Mouse (Mus musculus) hindbrain, embryonic 12.5 days (tissue): ENCODE data around the gene Grip2. TPM values are rescaled to one million over a fixed set of nuclear protein-coding genes. Genes with fewer than 3 reads are reported as not detected.

ENCODE experiments used
- ATAC-seq: fragments of 200-750 bp; cut with Nextera tagmentation; 2 replicates; pipeline ENCODE4 v1.8.0; 2017; ENCODE audit warnings: moderate TSS enrichment; ENCODE audit not compliant: low FRiP score
- H3K27ac ChIP-seq: fragments of 300-500 bp; sonication (generic); 2 replicates; pipeline ENCODE4 v1.5.1; 2016; ENCODE audit warnings: mild to moderate bottlenecking
- H3K27me3 ChIP-seq: fragments of 300-500 bp; sonication (generic); 2 replicates; pipeline ENCODE4 v1.6.1; 2016; ENCODE audit warnings: mild to moderate bottlenecking
- H3K36me3 ChIP-seq: fragments of 300-500 bp; sonication (generic); 2 replicates; pipeline ENCODE4 v1.6.1; 2016; ENCODE audit warnings: mild to moderate bottlenecking
- H3K4me1 ChIP-seq: fragments of 300-500 bp; sonication (generic); 2 replicates; pipeline ENCODE4 v1.6.1; 2016
- H3K4me2 ChIP-seq: fragments of 300-500 bp; sonication (generic); replicated peaks from 2 replicates; pipeline ENCODE4 v1.6.1; 2016; ENCODE audit warnings: mild to moderate bottlenecking
- H3K4me3 ChIP-seq: fragments of 300-500 bp; sonication (generic); 2 replicates; pipeline ENCODE4 v1.5.1; 2016; ENCODE audit warnings: mild to moderate bottlenecking
- H3K9ac ChIP-seq: fragments of 300-500 bp; sonication (generic); 2 replicates; pipeline ENCODE4 v1.6.1; 2016; ENCODE audit warnings: mild to moderate bottlenecking, moderate library complexity
- H3K9me3 ChIP-seq: fragments of 300-500 bp; sonication (generic); replicated peaks from 2 replicates; pipeline ENCODE4 v1.6.1; 2016; ENCODE audit warnings: mild to moderate bottlenecking
- WGBS: fragments of 180-500 bp; shearing (Covaris S2); methylation state at CpG from one replicate; pipeline ENCODE4 v1.1.7; 2016; 5-methylcytosine and 5-hydroxymethylcytosine counted together
- polyA plus RNA-seq: library from polyadenylated mRNA; unstranded; fragments of >200 nt; fragmentation: Nextera tagmentation; extraction: Ambion mirVana; gene quantifications from 2 replicates; pipeline ENCODE4 v1.2.1, GENCODE M21; 2016

Grip2 gene
- polyA plus RNA-seq, 1 experiment from 2014 or later, result 2.7 TPM

DNA sequence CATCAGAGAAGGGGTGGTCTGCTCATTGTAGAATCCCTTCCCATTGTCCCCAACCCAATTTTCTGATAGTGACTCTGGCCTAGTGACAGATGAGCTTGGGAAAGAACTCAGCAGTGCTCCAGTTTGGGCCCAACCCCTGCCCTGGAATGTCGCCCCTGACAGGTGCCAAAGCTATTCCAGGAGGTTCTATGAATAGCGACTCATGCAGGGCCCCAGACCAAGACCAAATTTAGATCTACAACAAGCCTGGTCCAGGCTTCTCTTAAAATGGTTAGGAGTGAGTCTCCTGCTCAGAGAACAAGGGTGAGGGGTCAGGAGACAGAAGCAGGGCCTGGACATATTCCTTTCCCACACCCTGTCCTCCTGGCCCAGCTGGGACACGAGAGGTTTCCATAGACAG lies 42.0 kb downstream of the Grip2 start:
- no peaks in the 10 kb centered on the region for H3K9me3 ChIP-seq
- no peak overlapping the region for H3K4me3 ChIP-seq
- H3K27ac ChIP-seq, result no peak overlapping the region
- no peaks in the 10 kb centered on the region for H3K4me1 ChIP-seq
- 92% methylated on average over 3 of the region's 3 CpGs for WGBS
- H3K36me3 ChIP-seq, result no peaks in the 10 kb centered on the region
- H3K4me2 ChIP-seq, result no peak overlapping the region
- no peak overlapping the region for H3K9ac ChIP-seq
- H3K27me3 ChIP-seq, result no peaks in the 10 kb centered on the region
- ATAC-seq, result no peak

GRCm38 (mm10) chr6:91779206-91779605 lies 47.8 kb downstream of the Grip2 start:
- H3K36me3 ChIP-seq, result no peaks in the 10 kb centered on the region
- no peak overlapping the region for H3K4me3 ChIP-seq
- no peak overlapping the region for H3K4me2 ChIP-seq
- H3K9ac ChIP-seq, result no peak overlapping the region
- WGBS, result 69% methylated on average over 9 of the region's 9 CpGs
- no peaks in the 10 kb centered on the region for H3K4me1 ChIP-seq
- no peaks in the 10 kb centered on the region for H3K9me3 ChIP-seq
- peaks cover 5% of the 10 kb centered on the region; the same call in 1 of the 2 replicates for H3K27me3 ChIP-seq
- ATAC-seq, result no peak
- no peak overlapping the region for H3K27ac ChIP-seq

DNA sequence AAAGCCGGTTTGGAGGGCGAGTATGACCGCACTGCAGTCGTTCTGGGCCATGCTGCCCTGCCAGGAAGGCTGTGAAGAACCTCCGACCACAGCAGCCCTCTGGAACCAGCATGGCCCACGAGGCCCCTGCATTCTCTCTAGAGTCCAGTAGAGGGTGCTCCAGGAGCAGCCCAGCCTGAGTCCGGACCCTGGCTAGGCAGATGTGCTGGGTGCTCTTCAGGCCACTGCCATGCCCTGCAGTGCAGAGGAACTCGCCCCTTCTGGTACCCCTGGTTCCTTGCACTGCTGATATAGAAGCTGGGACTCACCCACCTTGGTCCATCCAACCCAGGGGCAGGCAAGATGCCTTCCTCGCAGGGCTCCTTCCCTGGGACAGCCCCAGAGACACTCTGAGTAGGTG lies 50.5 kb downstream of the Grip2 start:
- 15% methylated on average over 9 of the region's 9 CpGs for WGBS
- Histone ChIP-seq H3K9me3 (no peaks in the 10 kb centered on the region), H3K9ac (peak overlapping the region; percentile 8; the same call in 1 of the 2 replicates), H3K36me3 (no peaks in the 10 kb centered on the region), H3K4me2 (no peak overlapping the region), H3K27me3 (peaks cover 5% of the 10 kb centered on the region; the same call in 1 of the 2 replicates), H3K27ac (no peak overlapping the region), H3K4me3 (no peak overlapping the region), H3K4me1 (no peaks in the 10 kb centered on the region)
- peak; percentile 72 for ATAC-seq

DNA sequence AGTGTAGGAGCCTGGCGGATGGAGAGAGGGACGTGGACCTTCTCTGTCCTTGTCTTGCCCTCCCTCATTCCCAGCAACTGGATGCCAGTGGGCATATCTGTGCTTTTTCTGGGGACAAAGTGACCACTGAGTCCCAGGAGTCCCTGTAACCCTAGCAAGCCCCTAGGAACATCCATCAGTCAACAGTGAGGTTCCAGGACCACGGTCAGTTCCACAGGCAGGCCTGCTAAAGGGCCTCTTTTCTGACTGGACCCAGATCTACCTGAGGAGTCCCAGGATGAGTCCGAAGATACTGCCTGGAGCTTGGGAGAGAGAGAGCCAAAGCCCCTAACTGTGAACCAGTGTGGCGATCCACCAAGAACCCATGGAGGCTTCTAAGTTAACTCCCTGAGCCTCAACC lies 53.1 kb downstream of the Grip2 start:
- Histone ChIP-seq H3K27me3 (peaks cover 5% of the 10 kb centered on the region; the same call in 1 of the 2 replicates), H3K9me3 (peaks cover 5% of the 10 kb centered on the region), H3K27ac (no peak overlapping the region), H3K4me3 (no peak overlapping the region), H3K4me2 (no peak overlapping the region), H3K36me3 (no peaks in the 10 kb centered on the region), H3K9ac (no peak overlapping the region), H3K4me1 (no peaks in the 10 kb centered on the region)
- no peak for ATAC-seq
- 78% methylated on average over 5 of the region's 5 CpGs for WGBS

DNA sequence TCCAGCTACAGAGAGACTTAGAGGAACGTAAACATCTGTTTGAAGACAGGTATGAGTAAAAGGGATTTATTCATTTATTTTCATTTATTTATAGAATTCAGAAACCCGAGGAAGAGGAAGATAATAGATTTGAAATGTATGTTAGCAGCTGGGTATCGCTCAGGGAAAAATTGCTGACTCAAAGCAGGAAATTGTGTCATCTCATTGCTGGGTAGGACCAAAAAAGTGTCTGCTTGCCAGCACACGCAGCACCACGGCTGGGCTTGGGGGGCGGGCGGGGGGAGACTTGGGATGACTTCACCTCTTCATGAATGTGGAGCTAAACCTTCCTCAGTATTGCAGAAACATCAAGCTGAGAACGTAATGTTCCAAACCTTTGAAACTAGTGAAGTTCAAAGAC lies 59.5 kb downstream of the Grip2 start:
- ATAC-seq, result no peak
- no peaks in the 10 kb centered on the region for H3K4me1 ChIP-seq
- peaks cover 5% of the 10 kb centered on the region for H3K9me3 ChIP-seq
- no peak overlapping the region for H3K9ac ChIP-seq
- H3K4me2 ChIP-seq, result no peak overlapping the region
- H3K36me3 ChIP-seq, result no peaks in the 10 kb centered on the region
- H3K27me3 ChIP-seq, result no peaks in the 10 kb centered on the region
- 89% methylated on average over 8 of the region's 8 CpGs for WGBS
- no peak overlapping the region for H3K27ac ChIP-seq
- no peak overlapping the region for H3K4me3 ChIP-seq

DNA sequence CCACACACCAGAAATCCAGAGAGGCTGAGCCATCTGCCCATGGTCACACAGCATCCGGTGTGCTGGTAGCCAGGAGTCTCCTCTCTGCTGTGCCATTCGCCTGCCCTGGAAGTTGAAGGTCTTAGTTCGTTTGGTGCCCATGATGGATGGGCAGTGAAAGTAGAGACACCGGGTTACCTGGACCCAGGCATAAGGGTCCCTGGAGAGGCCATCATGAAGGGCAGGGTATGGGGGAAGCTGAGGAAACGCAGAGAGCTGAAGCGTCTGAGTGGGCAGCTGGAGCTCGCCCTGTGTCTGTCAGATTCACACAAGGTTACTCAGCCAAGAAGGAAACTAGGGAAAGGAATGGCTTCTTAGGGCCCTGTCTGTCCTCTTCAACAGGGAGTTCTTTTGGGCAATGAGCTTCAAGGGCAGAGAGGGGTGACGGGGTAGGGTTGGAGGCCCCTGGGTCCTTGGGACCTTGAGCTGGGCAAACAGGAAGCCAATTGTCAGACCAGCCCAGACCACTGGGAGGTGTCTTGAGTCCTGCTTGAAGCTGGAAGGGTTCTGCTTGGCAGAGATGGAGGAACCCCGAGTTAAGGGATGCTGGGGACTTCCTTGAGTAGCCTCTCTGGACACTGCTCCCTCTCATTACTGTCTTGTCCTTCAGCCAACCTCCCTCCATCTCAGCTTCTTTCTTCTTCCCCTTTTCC lies 64.9 kb downstream of the Grip2 start:
- Histone ChIP-seq H3K36me3 (peaks cover 23% of the 10 kb centered on the region), H3K4me1 (no peaks in the 10 kb centered on the region), H3K27me3 (no peaks in the 10 kb centered on the region), H3K4me2 (no peak overlapping the region), H3K4me3 (no peak overlapping the region), H3K27ac (no peak overlapping the region), H3K9me3 (no peaks in the 10 kb centered on the region), H3K9ac (no peak overlapping the region)
- no peak for ATAC-seq
- 85% methylated on average over 9 of the region's 9 CpGs for WGBS

DNA sequence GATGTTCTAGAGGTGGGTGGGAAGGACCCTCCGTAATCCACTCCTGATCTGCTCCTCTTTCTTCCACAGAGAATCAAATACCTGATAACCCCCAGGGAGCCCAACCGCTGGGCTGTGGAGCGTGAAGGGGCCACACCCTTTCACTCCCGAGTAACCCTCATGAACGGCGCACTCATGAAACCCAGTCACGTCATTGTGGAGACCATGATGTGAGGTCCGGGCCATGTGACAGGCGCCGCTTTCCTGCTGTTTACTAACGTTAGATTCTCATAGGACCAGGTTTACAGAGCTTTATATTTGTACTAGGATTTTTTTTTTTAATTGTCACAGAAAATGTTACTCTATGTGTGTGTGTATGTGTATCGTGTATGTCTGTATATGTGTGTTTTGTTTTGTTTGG lies 72.2 kb downstream of the Grip2 start:
- no peak for ATAC-seq
- H3K9ac ChIP-seq, result no peak overlapping the region
- no peaks in the 10 kb centered on the region for H3K9me3 ChIP-seq
- H3K4me2 ChIP-seq, result no peak overlapping the region
- no peak overlapping the region for H3K4me3 ChIP-seq
- H3K27me3 ChIP-seq, result no peaks in the 10 kb centered on the region
- no peaks in the 10 kb centered on the region for H3K4me1 ChIP-seq
- 84% methylated on average over 12 of the region's 12 CpGs for WGBS
- H3K36me3 ChIP-seq, result peaks cover 67% of the 10 kb centered on the region
- no peak overlapping the region for H3K27ac ChIP-seq

GRCm38 (mm10) chr6:91754098-91754497 lies 73.0 kb downstream of the Grip2 start:
- ATAC-seq, result no peak
- Histone ChIP-seq H3K4me1 (no peaks in the 10 kb centered on the region), H3K4me3 (no peak overlapping the region), H3K9me3 (no peaks in the 10 kb centered on the region), H3K9ac (no peak overlapping the region), H3K27me3 (no peaks in the 10 kb centered on the region), H3K36me3 (peaks cover 69% of the 10 kb centered on the region), H3K4me2 (no peak overlapping the region), H3K27ac (no peak overlapping the region)
- WGBS, result 52% methylated on average over 6 of the region's 6 CpGs

DNA sequence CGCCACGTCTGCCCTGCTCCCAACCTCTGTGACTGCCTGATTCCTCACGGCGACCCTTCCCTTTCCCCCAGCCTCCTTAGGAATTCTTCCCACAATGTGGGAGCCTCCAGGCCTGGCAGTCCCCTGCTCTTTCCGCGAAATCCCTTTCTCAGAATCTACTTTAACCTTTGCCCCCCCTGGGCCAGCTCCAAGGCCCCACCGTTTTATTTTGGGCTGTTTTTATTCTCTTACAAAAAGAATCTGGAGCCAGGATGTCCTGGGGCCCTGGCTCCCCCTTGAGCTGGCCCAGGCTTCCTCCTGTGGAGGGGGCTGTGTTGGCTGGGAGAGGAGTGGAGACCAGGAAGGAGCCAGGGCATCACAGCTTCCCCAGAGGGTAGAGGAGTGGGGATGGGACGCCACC lies 74.2 kb downstream of the Grip2 start:
- ATAC-seq, result no peak
- WGBS, result 66% methylated on average over 8 of the region's 8 CpGs

GRCm38 (mm10) chr6:91750976-91751375 lies 76.1 kb downstream of the Grip2 start:
- 66% methylated on average over 3 of the region's 3 CpGs for WGBS

More for the DNA sequence above, 74.2 kb downstream of the Grip2 start:
- Histone ChIP-seq H3K4me3 (no peak overlapping the region), H3K27me3 (no peaks in the 10 kb centered on the region), H3K4me2 (no peak overlapping the region), H3K4me1 (no peaks in the 10 kb centered on the region), H3K9me3 (peaks cover 3% of the 10 kb centered on the region; the same call in 1 of the 2 replicates), H3K36me3 (peaks cover 75% of the 10 kb centered on the region), H3K9ac (no peak overlapping the region), H3K27ac (no peak overlapping the region)

GRCm38 (mm10) chr6:91746776-91747175 lies 80.3 kb downstream of the Grip2 start:
- ATAC-seq, result no peak
- Histone ChIP-seq H3K36me3 (peaks cover 84% of the 10 kb centered on the region), H3K4me3 (no peak overlapping the region), H3K27ac (no peak overlapping the region), H3K27me3 (no peaks in the 10 kb centered on the region), H3K4me1 (no peaks in the 10 kb centered on the region), H3K9me3 (peaks cover 3% of the 10 kb centered on the region; the same call in 1 of the 2 replicates), H3K9ac (no peak overlapping the region), H3K4me2 (no peak overlapping the region)
- WGBS, result 65% methylated on average over 5 of the region's 5 CpGs

More at GRCm38 (mm10) chr6:91750976-91751375, 76.1 kb downstream of the Grip2 start:
- H3K27me3 ChIP-seq, result no peaks in the 10 kb centered on the region
- no peak; the same call in 1 of the 2 replicates for ATAC-seq
- no peak overlapping the region for H3K4me2 ChIP-seq
- peaks cover 79% of the 10 kb centered on the region for H3K36me3 ChIP-seq
- H3K4me1 ChIP-seq, result no peaks in the 10 kb centered on the region
- no peak overlapping the region for H3K9ac ChIP-seq
- H3K9me3 ChIP-seq, result peaks cover 3% of the 10 kb centered on the region; the same call in 1 of the 2 replicates
- no peak overlapping the region for H3K4me3 ChIP-seq
- no peak overlapping the region for H3K27ac ChIP-seq

DNA sequence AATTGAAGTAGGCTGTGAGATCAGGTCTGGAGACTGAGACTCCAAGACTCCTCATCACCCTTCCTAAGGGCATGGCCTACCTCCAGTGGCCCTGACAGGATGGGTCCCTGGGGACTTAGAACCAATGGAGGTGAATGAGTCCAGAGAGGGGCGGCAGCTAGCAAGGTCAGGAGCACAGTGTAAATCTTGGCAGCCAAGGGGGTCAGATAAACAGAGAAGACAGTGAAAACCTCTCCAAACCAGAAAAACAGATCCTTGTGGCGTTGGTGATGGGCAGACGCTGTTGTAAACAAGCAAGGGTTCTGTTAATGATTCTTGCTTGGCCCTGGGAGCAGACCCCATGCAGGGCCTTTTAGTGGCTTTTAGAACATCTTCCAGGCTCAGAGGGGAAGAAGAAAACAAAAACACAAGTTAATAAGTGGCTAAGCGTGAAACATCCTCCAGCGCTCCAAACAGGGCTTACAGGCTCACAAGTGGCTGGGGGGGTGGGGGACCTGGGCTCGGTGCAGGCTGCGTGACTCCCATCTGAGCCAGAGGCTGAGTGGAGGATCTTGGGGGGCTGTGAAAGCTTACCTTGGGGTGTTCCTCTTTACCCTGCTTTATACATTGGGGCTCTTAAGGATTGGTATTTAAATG lies 81.0 kb downstream of the Grip2 start:
- ATAC-seq, result no peak
- H3K36me3 ChIP-seq, result peaks cover 85% of the 10 kb centered on the region

GRCm38 (mm10) chr6:91745246-91745645 lies 81.8 kb downstream of the Grip2 start:
- 90% methylated on average over 3 of the region's 3 CpGs for WGBS
- Histone ChIP-seq H3K27ac (no peak overlapping the region), H3K4me2 (no peak overlapping the region), H3K27me3 (no peaks in the 10 kb centered on the region), H3K9ac (no peak overlapping the region), H3K36me3 (peaks cover 80% of the 10 kb centered on the region), H3K9me3 (peaks cover 3% of the 10 kb centered on the region; the same call in 1 of the 2 replicates), H3K4me3 (no peak overlapping the region), H3K4me1 (no peaks in the 10 kb centered on the region)
- no peak for ATAC-seq

More for the DNA sequence above, 81.0 kb downstream of the Grip2 start:
- no peaks in the 10 kb centered on the region for H3K27me3 ChIP-seq
- no peak overlapping the region for H3K4me2 ChIP-seq
- H3K27ac ChIP-seq, result no peak overlapping the region
- H3K4me3 ChIP-seq, result no peak overlapping the region
- peaks cover 3% of the 10 kb centered on the region; the same call in 1 of the 2 replicates for H3K9me3 ChIP-seq
- H3K4me1 ChIP-seq, result no peaks in the 10 kb centered on the region
- WGBS, result 49% methylated on average over 7 of the region's 7 CpGs
- H3K9ac ChIP-seq, result no peak overlapping the region
